Mouse (Mus musculus) erythroblast, embryonic 14.5 days (primary cell): Measurements from ENCODE around the gene Mis18a. TPM values are rescaled to one million over a fixed set of nuclear protein-coding genes. Genes with fewer than 3 reads are reported as not detected.

Experiments
- H3K27me3 ChIP-seq: 2 replicates; pipeline ENCODE4 v1.6.1; 2012; ENCODE audit warnings: inconsistent platforms; ENCODE audit not compliant: control insufficient read depth
- H3K36me3 ChIP-seq: 2 replicates; pipeline ENCODE4 v1.6.1; 2012; ENCODE audit warnings: mild to moderate bottlenecking, inconsistent platforms; ENCODE audit not compliant: control insufficient read depth
- H3K4me1 ChIP-seq: 2 replicates; pipeline ENCODE4 v1.6.1; 2012; ENCODE audit warnings: inconsistent platforms; ENCODE audit not compliant: control insufficient read depth
- H3K4me3 ChIP-seq: replicated peaks from 2 replicates; pipeline ENCODE3; 2012; ENCODE audit warnings: moderate library complexity, mild to moderate bottlenecking, inconsistent platforms
- H3K9me3 ChIP-seq: 2 replicates; pipeline ENCODE4 v1.6.1; 2012; ENCODE audit warnings: low read length, inconsistent platforms, mixed read lengths; ENCODE audit not compliant: control insufficient read depth
- GATA1 ChIP-seq: IDR thresholded peaks from 2 replicates; pipeline ENCODE4 v1.6.1; 2012; ENCODE audit warnings: low read length, inconsistent platforms, mixed read lengths
- TAL1 ChIP-seq: IDR thresholded peaks from 3 replicates; pipeline ENCODE4 v1.6.1; 2012; ENCODE audit warnings: low read length, inconsistent platforms, mixed read lengths
- polyA plus RNA-seq: library from polyadenylated mRNA; stranded (reverse); fragments of >175 nt; gene quantifications from 2 replicates; pipeline ENCODE4 v1.2.3, GENCODE M21; 2012

The Mis18a gene
- polyA plus RNA-seq, 1 experiment, result 1.6 TPM

GRCm38 (mm10) chr16:90706279-90706678 is 20.9 kb downstream of the Mis18a start:
- peaks cover 5% of the 10 kb centered on the region for H3K27me3 ChIP-seq
- H3K4me1 ChIP-seq, result no peaks in the 10 kb centered on the region
- peaks cover 6% of the 10 kb centered on the region for H3K9me3 ChIP-seq
- H3K36me3 ChIP-seq, result no peaks in the 10 kb centered on the region
- TF ChIP-seq TAL1 (no peak), GATA1 (no peak)
- no peak overlapping the region for H3K4me3 ChIP-seq

- Histone ChIP-seq H3K27me3 (no peaks in the 10 kb centered on the region; the same call in 1 of the 2 replicates), H3K36me3 (no peaks in the 10 kb centered on the region), H3K4me3 (no peak overlapping the region), H3K9me3 (peaks cover 6% of the 10 kb centered on the region), H3K4me1 (no peaks in the 10 kb centered on the region)
- TF ChIP-seq TAL1 (no peak), GATA1 (no peak)
Measured at GRCm38 (mm10) chr16:90704161-90704825, 22.9 kb downstream of the Mis18a start.

- Histone ChIP-seq H3K4me3 (no peak overlapping the region), H3K9me3 (peaks cover 6% of the 10 kb centered on the region), H3K36me3 (no peaks in the 10 kb centered on the region), H3K27me3 (no peaks in the 10 kb centered on the region; the same call in 1 of the 2 replicates), H3K4me1 (no peaks in the 10 kb centered on the region)
- TF ChIP-seq TAL1, result no peak
- TF ChIP-seq GATA1, result no peak
Measured at GRCm38 (mm10) chr16:90703646-90704045, 23.6 kb downstream of the Mis18a start.

- H3K4me1 ChIP-seq, result no peaks in the 10 kb centered on the region
- no peak overlapping the region for H3K4me3 ChIP-seq
- H3K27me3 ChIP-seq, result no peaks in the 10 kb centered on the region
- H3K36me3 ChIP-seq, result no peaks in the 10 kb centered on the region
- TF ChIP-seq GATA1 (no peak), TAL1 (no peak)
- H3K9me3 ChIP-seq, result peaks cover 6% of the 10 kb centered on the region
Measured at GRCm38 (mm10) chr16:90701541-90701940, 25.7 kb downstream of the Mis18a start.

GRCm38 (mm10) chr16:90699390-90699789 is 27.8 kb downstream of the Mis18a start:
- Histone ChIP-seq H3K4me1 (no peaks in the 10 kb centered on the region), H3K36me3 (no peaks in the 10 kb centered on the region), H3K4me3 (no peak overlapping the region), H3K9me3 (peaks cover 6% of the 10 kb centered on the region), H3K27me3 (no peaks in the 10 kb centered on the region)
- TF ChIP-seq GATA1 (no peak), TAL1 (no peak)

- Histone ChIP-seq H3K36me3 (no peaks in the 10 kb centered on the region), H3K27me3 (no peaks in the 10 kb centered on the region), H3K9me3 (no peaks in the 10 kb centered on the region), H3K4me3 (no peak overlapping the region), H3K4me1 (no peaks in the 10 kb centered on the region)
- no peak for TF ChIP-seq GATA1
Measured at GRCm38 (mm10) chr16:90696306-90696705, 30.9 kb downstream of the Mis18a start.

GRCm38 (mm10) chr16:90695121-90695520 is 32.1 kb downstream of the Mis18a start:
- TF ChIP-seq TAL1, result no peak
- no peak for TF ChIP-seq GATA1
- Histone ChIP-seq H3K27me3 (no peaks in the 10 kb centered on the region), H3K36me3 (no peaks in the 10 kb centered on the region), H3K9me3 (no peaks in the 10 kb centered on the region; the same call in 1 of the 2 replicates), H3K4me3 (no peak overlapping the region), H3K4me1 (no peaks in the 10 kb centered on the region)

- H3K4me1 ChIP-seq, result no peaks in the 10 kb centered on the region
- no peak overlapping the region for H3K4me3 ChIP-seq
- no peaks in the 10 kb centered on the region for H3K27me3 ChIP-seq
- no peaks in the 10 kb centered on the region for H3K36me3 ChIP-seq
- TF ChIP-seq TAL1 (no peak), GATA1 (no peak)
- no peaks in the 10 kb centered on the region; the same call in 1 of the 2 replicates for H3K9me3 ChIP-seq
Measured at GRCm38 (mm10) chr16:90694719-90695118, 32.5 kb downstream of the Mis18a start.

- TF ChIP-seq GATA1 (no peak), TAL1 (no peak)
- Histone ChIP-seq H3K9me3 (no peaks in the 10 kb centered on the region; the same call in 1 of the 2 replicates), H3K36me3 (no peaks in the 10 kb centered on the region), H3K4me1 (no peaks in the 10 kb centered on the region), H3K4me3 (no peak overlapping the region), H3K27me3 (no peaks in the 10 kb centered on the region)
Measured at GRCm38 (mm10) chr16:90693625-90694024, 33.6 kb downstream of the Mis18a start.
